Mouse (Mus musculus) spleen, adult 2 months (tissue): ENCODE measurements around the gene Pabpc1l. TPM values are rescaled to one million over a fixed set of nuclear protein-coding genes. Genes with fewer than 3 reads are reported as not detected.
"Not testable (repeated sequence)": the region's sequence is repeated elsewhere in the genome, so short reads cannot be mapped to it uniquely, and the experiment has no call there.

Source experiments
- DNase-seq, 2 experiments: peaks; one replicate each; pipeline versions ENCODE4 v3.0.0 to v3.0.0-alpha.2; 2012 to 2021; ENCODE audit warnings: low spot score in 2 of 2, low read depth in 1 of 2
- H3K27ac ChIP-seq: fragments of 200-500 bp; 2 replicates; pipeline ENCODE4 v1.5.1; 2012; ENCODE audit warnings: low read length, inconsistent platforms; ENCODE audit not compliant: insufficient read depth
- H3K27me3 ChIP-seq: fragments of 200-500 bp; 2 replicates; pipeline ENCODE4 v1.6.1; 2012; ENCODE audit warnings: mild to moderate bottlenecking, moderate library complexity, low read length, inconsistent platforms; ENCODE audit not compliant: control insufficient read depth, insufficient read depth
- H3K36me3 ChIP-seq: fragments of 200-500 bp; 2 replicates; pipeline ENCODE4 v1.6.1; 2012; ENCODE audit warnings: mild to moderate bottlenecking, low read length, inconsistent platforms; ENCODE audit not compliant: control insufficient read depth, insufficient read depth
- H3K4me1 ChIP-seq: fragments of 200-500 bp; 2 replicates; pipeline ENCODE4 v1.6.1; 2011; ENCODE audit warnings: inconsistent platforms; ENCODE audit not compliant: control insufficient read depth, insufficient read depth, insufficient read length
- H3K4me3 ChIP-seq: fragments of 200-500 bp; 2 replicates; pipeline ENCODE4 v1.5.1; 2011; ENCODE audit warnings: mild to moderate bottlenecking, inconsistent platforms; ENCODE audit not compliant: insufficient read depth, insufficient read length; ENCODE audit errors: extremely low read depth
- CTCF ChIP-seq: fragments of 200-500 bp; IDR thresholded peaks from 2 replicates; pipeline ENCODE4 v1.5.1; 2011; ENCODE audit warnings: mild to moderate bottlenecking, inconsistent platforms; ENCODE audit not compliant: insufficient read depth, insufficient read length, insufficient replicate concordance; ENCODE audit errors: extremely low read depth
- POLR2A ChIP-seq: fragments of 200-500 bp; IDR thresholded peaks from 2 replicates; pipeline ENCODE4 v1.6.1; 2011; ENCODE audit warnings: low read depth, low read length, inconsistent platforms
- WGBS: fragments of 180-500 bp; shearing (Covaris S2); methylation state at CpG from one replicate; pipeline ENCODE4 v1.1.7; 2018; 5-methylcytosine and 5-hydroxymethylcytosine counted together
- polyA plus RNA-seq: library from polyadenylated mRNA; depleted of rRNA; stranded (reverse); fragments of >200 nt; gene quantifications from 2 replicates; pipeline ENCODE4 v1.2.3, GENCODE M21; 2012

Gene Pabpc1l
- polyA plus RNA-seq, 1 experiment: 0.23 TPM

DNA sequence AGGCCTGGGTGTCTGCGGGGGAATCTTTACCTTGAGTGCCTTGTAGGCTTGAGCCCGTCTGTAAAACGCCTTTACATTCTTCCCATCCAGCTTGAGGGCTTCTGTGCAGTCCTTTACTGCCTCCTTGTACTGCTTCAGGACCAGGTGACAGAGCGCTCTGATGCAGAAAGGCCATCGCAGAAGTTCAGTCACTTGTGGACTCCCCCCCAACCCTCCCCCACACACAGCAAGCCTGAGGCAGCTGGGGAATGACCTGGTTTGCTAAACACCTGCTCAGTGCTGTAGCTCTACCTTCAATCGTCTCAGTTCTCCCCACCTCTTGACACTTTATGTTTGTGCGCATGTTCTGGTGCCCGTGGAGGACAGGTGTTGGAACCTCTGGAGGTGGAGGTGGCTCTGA is 29.4 kb downstream of the Pabpc1l start:
- Histone ChIP-seq H3K27ac (no peak overlapping the region), H3K4me3 (no peak overlapping the region), H3K27me3 (no peaks in the 10 kb centered on the region), H3K36me3 (peaks cover 52% of the 10 kb centered on the region), H3K4me1 (no peaks in the 10 kb centered on the region)
- TF ChIP-seq CTCF (no peak), POLR2A (no peak)
- DNase-seq: no peak
- WGBS: 88% methylated on average over 8 of the region's 8 CpGs

DNA sequence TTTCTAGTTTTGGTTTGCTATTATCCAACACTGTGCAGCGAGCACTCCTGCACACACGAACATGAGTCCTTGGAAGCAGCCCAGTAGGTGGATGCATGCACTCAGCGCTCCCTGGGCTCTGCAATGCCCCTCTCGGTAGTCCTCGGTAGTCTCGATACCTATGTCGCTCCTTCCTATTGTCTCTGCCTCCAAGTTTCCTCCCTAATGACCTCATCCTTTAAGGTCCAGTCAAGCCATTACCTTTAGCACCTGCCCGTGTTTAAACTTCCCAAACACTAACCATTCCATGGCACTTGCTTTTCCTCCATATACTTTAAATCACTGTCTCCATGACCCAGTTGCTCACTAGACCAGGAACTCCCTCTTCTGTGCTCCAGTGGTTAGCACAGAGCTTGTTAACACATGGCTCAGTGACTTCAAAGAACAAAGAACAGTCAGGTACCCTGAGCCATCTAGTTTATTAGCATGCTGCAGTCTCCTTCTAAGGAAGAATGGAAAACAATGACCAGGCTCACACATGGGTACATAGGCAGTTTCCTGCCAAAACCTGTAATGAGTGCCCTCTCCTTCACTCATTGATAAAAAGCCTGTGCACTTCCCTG is 34.5 kb downstream of the Pabpc1l start:
- H3K36me3 ChIP-seq: peaks cover 64% of the 10 kb centered on the region
- no peak for TF ChIP-seq POLR2A
- no peak for TF ChIP-seq CTCF
- H3K4me3 ChIP-seq: no peak overlapping the region
- 95% methylated on average over 8 of the region's 8 CpGs for WGBS
- H3K27me3 ChIP-seq: no peaks in the 10 kb centered on the region
- H3K27ac ChIP-seq: no peak overlapping the region
- no peak for DNase-seq
- H3K4me1 ChIP-seq: no peaks in the 10 kb centered on the region

GRCm38 (mm10) chr2:164070142-164070764 is 45.0 kb downstream of the Pabpc1l start, which contains the start of gene Stk4:
Stk4 (plus strand) TSS chr2:164070322.
- no peaks in the 10 kb centered on the region; the same call in 1 of the 2 replicates for H3K4me1 ChIP-seq
- TF ChIP-seq CTCF (no peak), POLR2A (no peak)
- H3K27ac ChIP-seq: peak within 1 kb of the TSS; percentile 88
- H3K4me3 ChIP-seq: peak within 1 kb of the TSS; percentile 90
- H3K36me3 ChIP-seq: peaks cover 7% of the 10 kb centered on the region
- WGBS: under 1% methylated on average over 45 of the region's 45 CpGs
- H3K27me3 ChIP-seq: no peaks in the 10 kb centered on the region
- DNase-seq: peak in 1 of 2 experiments; percentile 38

- Histone ChIP-seq H3K27ac (peak within 1 kb of the TSS; percentile 88), H3K4me1 (no peaks in the 10 kb centered on the region; the same call in 1 of the 2 replicates), H3K36me3 (peaks cover 6% of the 10 kb centered on the region), H3K27me3 (no peaks in the 10 kb centered on the region), H3K4me3 (peak within 1 kb of the TSS; percentile 90)
- TF ChIP-seq POLR2A: peak; percentile 96
- no peak for TF ChIP-seq CTCF
- peak; percentile 75 to 97 for DNase-seq
- under 1% methylated on average over 54 of the region's 55 CpGs for WGBS
Measured at GRCm38 (mm10) chr2:164070765-164071436, 45.7 kb downstream of the Pabpc1l start, which contains the start of gene Tomm34. Tomm34 (minus strand) TSS chr2:164071169.

- H3K27ac ChIP-seq: peak overlapping the region; percentile 32; the same call in 1 of the 2 replicates
- H3K36me3 ChIP-seq, H3K4me1 ChIP-seq, H3K27me3 ChIP-seq, DNase-seq: not testable (repeated sequence)
- WGBS: 75% methylated on average over 11 of the region's 11 CpGs
- peak overlapping the region; percentile 11; the same call in 1 of the 2 replicates for H3K4me3 ChIP-seq
Measured at GRCm38 (mm10) chr2:164071437-164071820, 46.2 kb downstream of the Pabpc1l start.

DNA sequence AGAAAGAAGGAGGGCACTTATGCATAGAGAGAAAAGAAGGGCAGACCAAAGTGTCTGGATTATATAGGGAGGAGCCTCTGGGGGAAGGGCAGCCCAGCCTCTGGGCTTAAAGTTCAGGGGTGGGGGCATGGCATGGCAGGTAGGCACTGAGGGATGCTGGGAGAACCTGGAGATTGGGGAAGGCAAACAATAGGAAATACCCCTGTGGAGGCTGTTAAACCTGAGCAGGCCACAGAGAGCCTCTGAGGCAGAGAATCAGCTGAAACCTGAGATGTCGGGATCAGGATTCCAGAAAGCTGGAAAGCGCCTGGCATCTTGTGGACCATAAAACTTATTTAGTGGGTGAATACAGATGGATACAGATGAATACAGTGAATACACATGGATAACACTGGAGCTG is 46.9 kb downstream of the Pabpc1l start:
- WGBS: 95% methylated on average over 2 of the region's 2 CpGs
- Histone ChIP-seq H3K27me3 (no peaks in the 10 kb centered on the region), H3K27ac (no peak overlapping the region), H3K4me3 (no peak overlapping the region), H3K36me3 (peaks cover 1% of the 10 kb centered on the region; the same call in 1 of the 2 replicates), H3K4me1 (peaks cover 3% of the 10 kb centered on the region)
- TF ChIP-seq CTCF: no peak
- no peak for TF ChIP-seq POLR2A
- DNase-seq: no peak

DNA sequence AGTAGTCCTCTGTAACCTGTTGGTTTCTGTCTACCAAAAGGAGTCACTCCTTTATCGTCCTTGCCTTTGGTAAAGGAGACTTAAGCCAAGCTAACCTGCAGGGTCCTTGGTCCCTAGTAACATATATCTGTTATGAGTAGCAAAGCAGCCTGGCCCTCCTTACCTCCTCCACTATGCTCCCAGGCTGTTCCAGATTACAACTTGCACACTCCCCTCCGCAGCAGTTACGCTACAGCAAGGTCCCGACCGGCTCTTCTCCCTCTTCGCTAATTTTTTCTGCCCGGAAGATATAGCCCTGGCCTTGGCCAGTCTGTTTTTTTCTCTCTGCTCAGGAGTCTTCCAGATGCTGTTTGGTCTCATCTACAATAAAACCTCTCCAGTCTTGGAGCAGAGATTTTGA is 47.9 kb downstream of the Pabpc1l start:
- no peak overlapping the region for H3K27ac ChIP-seq
- WGBS: 93% methylated on average over 7 of the region's 7 CpGs
- no peaks in the 10 kb centered on the region; the same call in 1 of the 2 replicates for H3K36me3 ChIP-seq
- no peak for DNase-seq
- no peak overlapping the region for H3K4me3 ChIP-seq
- peaks cover 5% of the 10 kb centered on the region for H3K4me1 ChIP-seq
- TF ChIP-seq POLR2A (no peak), CTCF (no peak)
- H3K27me3 ChIP-seq: no peaks in the 10 kb centered on the region
